29 mouse cellular contexts compared by ENCODE assay signal in genomic region chr4:63296876-63297275, GRCm38 (mm10). TPM values are rescaled to one million over a fixed set of nuclear protein-coding genes. Genes with fewer than 3 reads are reported as not detected.
"Had no signal": no experiment of that assay in that cellular context is flagged by ENCODE, and none has a peak within 500 bp of the region (broad histone marks: within the 10 kb centered on the region; RNA-seq: fewer than 3 reads in every experiment).

No protein-coding gene starts in this region.

- H3K27ac ChIP-seq: kidney, embryonic 15.5 days; left cerebral cortex, adult 2 months; limb, embryonic 13.5 days; liver, embryonic 14.5 days; midbrain, embryonic 12.5 days had no signal

- H3K4me2 ChIP-seq: kidney, embryonic 15.5 days; limb, embryonic 13.5 days; lung, embryonic 14.5 days; midbrain, embryonic 12.5 days had no signal

- DNase-seq: kidney, adult 8-10 months; kidney, postnatal 10 days; kidney, postnatal 36 days; layer of hippocampus, postnatal 36 days; left cerebral cortex, postnatal 4 days; liver, postnatal 0 days; lung, embryonic 14.5 days; lung, postnatal 4 days; thymus, adult 18-20 months; thymus, postnatal 36 days had no signal

- H3K36me3 ChIP-seq: midbrain, embryonic 12.5 days had no signal

- H3K4me3 ChIP-seq: kidney, embryonic 15.5 days; left cerebral cortex, adult 2 months; limb, embryonic 13.5 days; midbrain, embryonic 12.5 days had no signal

- ATAC-seq: liver, postnatal 0 days; lung, postnatal 0 days; midbrain, embryonic 16.5 days had no signal

- H3K9me3 ChIP-seq: kidney, embryonic 15.5 days; limb, embryonic 13.5 days; midbrain, embryonic 12.5 days had no signal

- H3K4me1 ChIP-seq: midbrain, embryonic 12.5 days had no signal

- H3K27me3 ChIP-seq: kidney, embryonic 15.5 days; limb, embryonic 13.5 days; midbrain, embryonic 12.5 days had no signal

- H3K9ac ChIP-seq: kidney, embryonic 15.5 days; limb, embryonic 13.5 days; liver, embryonic 14.5 days; liver, postnatal 0 days; lung, embryonic 14.5 days; midbrain, embryonic 12.5 days had no signal

RNA-seq across cellular contexts. Expression of gene Orm1, which starts 47.5 kb away (rescaled TPM):
- total RNA-seq: layer of hippocampus, adult 8-10 months; layer of hippocampus, postnatal 10 days; layer of hippocampus, postnatal 36 days; left cerebral cortex, adult 2 months; left cerebral cortex, postnatal 10 days; left cerebral cortex, postnatal 4 days; monocyte, adult 5-6 weeks had no signal
- polyA plus RNA-seq: kidney, embryonic 15.5 days; limb, embryonic 13.5 days; liver, embryonic 14.5 days; lung, embryonic 14.5 days; midbrain, embryonic 12.5 days; midbrain, embryonic 16.5 days; neural tube, embryonic 11.5 days; neural tube, embryonic 14.5 days; small intestine, adult 2 months; testis, adult 2 months had no signal

RNA-seq across cellular contexts. Expression of gene Orm3, which starts 59.1 kb away (rescaled TPM):
- total RNA-seq: layer of hippocampus, adult 8-10 months; layer of hippocampus, postnatal 10 days; layer of hippocampus, postnatal 36 days; left cerebral cortex, adult 2 months; left cerebral cortex, postnatal 10 days; left cerebral cortex, postnatal 4 days; megakaryocyte progenitor cell, adult 5-6 weeks; megakaryocyte-erythroid progenitor cell, adult 5-6 weeks; monocyte, adult 5-6 weeks had no signal
- polyA plus RNA-seq: kidney, embryonic 15.5 days; limb, embryonic 13.5 days; liver, embryonic 14.5 days; liver, postnatal 0 days; lung, embryonic 14.5 days; midbrain, embryonic 12.5 days; midbrain, embryonic 16.5 days; neural tube, embryonic 11.5 days; neural tube, embryonic 14.5 days; small intestine, adult 2 months; spleen, adult 2 months; stomach, embryonic 16.5 days; testis, adult 2 months had no signal
